Mouse (Mus musculus) embryonic fibroblast, embryonic 13.5 days (primary cell): Measurements from ENCODE around the gene Glt1d1.

ENCODE experiments used
- CTCF ChIP-seq: IDR thresholded peaks from 2 replicates; pipeline ENCODE4 v1.5.1; 2011; ENCODE audit warnings: mild to moderate bottlenecking, control low read depth, low read length, moderate library complexity, borderline replicate concordance; ENCODE audit not compliant: insufficient read depth
- POLR2A ChIP-seq: IDR thresholded peaks from 2 replicates; pipeline ENCODE4 v1.6.1; 2011; ENCODE audit warnings: low read depth, mild to moderate bottlenecking, control low read depth, low read length, moderate library complexity

GRCm38 (mm10) chr5:127751262-127751975, 119.4 kb downstream of the Glt1d1 start:
- TF ChIP-seq POLR2A (no peak), CTCF (no peak)
